Mouse (Mus musculus) midbrain, embryonic 16.5 days (tissue): Measurements from ENCODE around the gene Olfr263. TPM values are rescaled to one million over a fixed set of nuclear protein-coding genes. Genes with fewer than 3 reads are reported as not detected.

Source experiments
- ATAC-seq: fragments of 200-750 bp; cut with Nextera tagmentation; 2 replicates; pipeline ENCODE4 v1.8.0; 2017; ENCODE audit warnings: moderate TSS enrichment
- H3K27ac ChIP-seq: fragments of 300-500 bp; sonication (generic); 2 replicates; pipeline ENCODE4 v1.5.1; 2014; ENCODE audit warnings: mild to moderate bottlenecking, low read length, mixed read lengths
- H3K27me3 ChIP-seq: fragments of 300-500 bp; sonication (generic); 2 replicates; pipeline ENCODE4 v1.6.1; 2014; ENCODE audit warnings: low read depth, low read length, mixed read lengths; ENCODE audit not compliant: control insufficient read depth, insufficient read depth
- H3K36me3 ChIP-seq: fragments of 300-500 bp; sonication (generic); 2 replicates; pipeline ENCODE4 v1.6.1; 2014; ENCODE audit warnings: mild to moderate bottlenecking, low read length, moderate library complexity, mixed read lengths; ENCODE audit not compliant: control insufficient read depth, insufficient read depth
- H3K4me1 ChIP-seq: fragments of 300-500 bp; sonication (generic); 2 replicates; pipeline ENCODE4 v1.6.1; 2014; ENCODE audit warnings: mild to moderate bottlenecking, low read length, mixed read lengths; ENCODE audit not compliant: control insufficient read depth, insufficient read depth
- H3K4me2 ChIP-seq: fragments of 300-500 bp; sonication (generic); 2 replicates; pipeline ENCODE4 v1.6.1; 2014; ENCODE audit warnings: mild to moderate bottlenecking, low read length, mixed read lengths
- H3K4me3 ChIP-seq: fragments of 300-500 bp; sonication (generic); 2 replicates; pipeline ENCODE4 v1.5.1; 2014; ENCODE audit warnings: low read depth, mild to moderate bottlenecking, low read length, moderate library complexity, mixed read lengths
- H3K9ac ChIP-seq: fragments of 300-500 bp; sonication (generic); 2 replicates; pipeline ENCODE4 v1.6.1; 2014; ENCODE audit warnings: low read depth, low read length, mixed read lengths
- H3K9me3 ChIP-seq: fragments of 300-500 bp; sonication (generic); replicated peaks from 2 replicates; pipeline ENCODE4 v1.6.1; 2014; ENCODE audit warnings: mild to moderate bottlenecking, low read length, mixed read lengths; ENCODE audit not compliant: control insufficient read depth, poor library complexity, severe bottlenecking
- WGBS: fragments of 180-500 bp; shearing (Covaris S2); extraction: QIAGEN DNeasy Blood & Tissue Kit; methylation state at CpG from one replicate; pipeline ENCODE4 v1.1.7; 2014; 5-methylcytosine and 5-hydroxymethylcytosine counted together
- polyA plus RNA-seq: library from polyadenylated mRNA; unstranded; fragments of >200 nt; fragmentation: Nextera tagmentation; extraction: Ambion mirVana; gene quantifications from 2 replicates; pipeline ENCODE4 v1.2.1, GENCODE M21; 2015

Gene Olfr263
- polyA plus RNA-seq, 1 experiment from 2014 or later, result not detected

DNA sequence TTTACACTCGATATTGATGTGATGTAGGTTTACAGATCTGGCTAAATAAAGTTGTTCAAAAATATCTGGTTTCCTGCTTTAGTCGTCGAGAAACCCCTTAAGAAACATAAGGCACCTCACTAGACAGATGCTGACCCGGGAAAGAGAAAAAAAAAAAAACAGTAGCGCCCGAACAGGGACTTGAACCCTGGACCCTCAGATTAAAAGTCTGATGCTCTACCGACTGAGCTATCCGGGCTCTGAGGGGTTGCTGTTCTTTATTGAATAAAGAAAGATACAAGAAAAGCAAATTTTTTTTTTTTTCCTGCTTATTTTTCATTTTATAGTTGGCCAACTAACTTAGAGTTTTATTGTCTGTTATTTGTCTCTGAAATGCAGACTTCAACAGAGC is 38.5 kb downstream of the Olfr263 start:
- H3K27ac ChIP-seq, result no peak overlapping the region
- no peaks in the 10 kb centered on the region for H3K27me3 ChIP-seq
- H3K4me2 ChIP-seq, result peak overlapping the region; percentile 98
- H3K9ac ChIP-seq, result no peak overlapping the region
- H3K36me3 ChIP-seq, result no peaks in the 10 kb centered on the region
- peak; percentile 40; the same call in 1 of the 2 replicates for ATAC-seq
- no peaks in the 10 kb centered on the region for H3K9me3 ChIP-seq
- under 1% methylated on average over 8 of the region's 8 CpGs for WGBS
- peak overlapping the region; percentile 62 for H3K4me3 ChIP-seq
- peaks cover 10% of the 10 kb centered on the region for H3K4me1 ChIP-seq

DNA sequence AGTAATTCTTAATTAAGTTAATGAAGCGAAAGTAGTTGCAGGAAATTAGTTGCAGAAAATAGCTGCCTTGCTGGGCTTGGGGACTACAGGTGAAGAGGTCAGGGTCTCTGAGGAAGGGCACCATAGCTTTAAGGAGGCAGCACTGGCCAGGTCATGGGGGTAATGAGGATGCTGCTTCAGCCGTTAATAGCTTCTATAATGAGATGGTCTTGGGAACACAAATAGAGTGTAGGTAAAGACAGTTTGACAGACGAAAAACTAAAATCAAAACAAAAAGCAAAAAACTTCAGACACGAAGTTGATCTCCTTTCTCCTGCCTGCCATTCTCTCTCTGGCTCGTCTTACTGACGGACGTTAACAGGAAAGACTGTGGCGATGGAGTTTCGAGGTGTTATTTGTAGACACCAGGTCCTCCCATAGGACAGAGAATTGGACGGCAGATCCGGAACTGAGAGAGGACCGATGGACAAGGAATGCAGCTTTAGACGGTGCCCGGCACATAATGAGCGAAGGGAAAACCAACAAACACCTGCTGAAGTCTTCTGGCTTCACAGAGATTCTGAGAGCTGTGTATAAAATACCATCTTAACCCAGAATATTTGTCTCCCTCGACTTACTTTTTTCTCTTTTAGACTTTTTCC is 39.1 kb downstream of the Olfr263 start:
- under 1% methylated on average over 16 of the region's 16 CpGs for WGBS
- H3K4me2 ChIP-seq, result peak overlapping the region; percentile 98

DNA sequence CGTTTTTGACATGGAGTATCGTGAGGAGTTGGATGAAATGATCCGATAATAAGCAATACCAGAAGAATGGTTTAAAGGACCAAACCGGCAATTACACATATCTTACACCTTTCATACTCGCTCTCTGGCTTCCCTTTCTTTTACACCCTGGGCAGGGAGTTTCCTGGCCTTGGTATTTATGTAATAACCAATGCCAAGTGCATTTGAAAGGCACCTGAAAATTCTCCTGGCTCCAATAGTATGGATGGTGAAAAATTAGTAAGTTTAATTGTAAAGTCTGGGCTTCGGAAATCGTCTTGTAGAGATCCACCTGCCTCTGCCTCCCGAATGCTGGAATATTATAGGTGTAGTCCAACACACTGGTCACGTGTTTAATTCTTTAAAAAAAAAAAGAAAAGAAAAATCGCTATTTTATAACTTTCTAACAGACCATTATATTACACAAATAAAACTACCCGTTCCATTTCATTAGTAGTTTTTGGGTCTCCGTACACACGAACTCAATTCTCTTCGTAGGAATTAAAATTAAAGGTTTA is 39.8 kb downstream of the Olfr263 start:
- peaks cover 12% of the 10 kb centered on the region for H3K4me1 ChIP-seq
- no peak overlapping the region for H3K27ac ChIP-seq
- WGBS, result 3% methylated on average over 14 of the region's 14 CpGs
- H3K27me3 ChIP-seq, result no peaks in the 10 kb centered on the region
- no peak for ATAC-seq
- peak overlapping the region; percentile 98 for H3K4me2 ChIP-seq
- no peaks in the 10 kb centered on the region for H3K36me3 ChIP-seq
- peak overlapping the region; percentile 45 for H3K9ac ChIP-seq
- no peaks in the 10 kb centered on the region for H3K9me3 ChIP-seq
- H3K4me3 ChIP-seq, result peak overlapping the region; percentile 62

More for the DNA sequence above, 39.1 kb downstream of the Olfr263 start:
- H3K4me3 ChIP-seq, result peak overlapping the region; percentile 62
- H3K9me3 ChIP-seq, result no peaks in the 10 kb centered on the region
- peaks cover 12% of the 10 kb centered on the region for H3K4me1 ChIP-seq
- peak overlapping the region; percentile 30; the same call in 1 of the 2 replicates for H3K27ac ChIP-seq
- H3K27me3 ChIP-seq, result no peaks in the 10 kb centered on the region
- no peaks in the 10 kb centered on the region for H3K36me3 ChIP-seq
- H3K9ac ChIP-seq, result peak overlapping the region; percentile 45
- ATAC-seq, result no peak

DNA sequence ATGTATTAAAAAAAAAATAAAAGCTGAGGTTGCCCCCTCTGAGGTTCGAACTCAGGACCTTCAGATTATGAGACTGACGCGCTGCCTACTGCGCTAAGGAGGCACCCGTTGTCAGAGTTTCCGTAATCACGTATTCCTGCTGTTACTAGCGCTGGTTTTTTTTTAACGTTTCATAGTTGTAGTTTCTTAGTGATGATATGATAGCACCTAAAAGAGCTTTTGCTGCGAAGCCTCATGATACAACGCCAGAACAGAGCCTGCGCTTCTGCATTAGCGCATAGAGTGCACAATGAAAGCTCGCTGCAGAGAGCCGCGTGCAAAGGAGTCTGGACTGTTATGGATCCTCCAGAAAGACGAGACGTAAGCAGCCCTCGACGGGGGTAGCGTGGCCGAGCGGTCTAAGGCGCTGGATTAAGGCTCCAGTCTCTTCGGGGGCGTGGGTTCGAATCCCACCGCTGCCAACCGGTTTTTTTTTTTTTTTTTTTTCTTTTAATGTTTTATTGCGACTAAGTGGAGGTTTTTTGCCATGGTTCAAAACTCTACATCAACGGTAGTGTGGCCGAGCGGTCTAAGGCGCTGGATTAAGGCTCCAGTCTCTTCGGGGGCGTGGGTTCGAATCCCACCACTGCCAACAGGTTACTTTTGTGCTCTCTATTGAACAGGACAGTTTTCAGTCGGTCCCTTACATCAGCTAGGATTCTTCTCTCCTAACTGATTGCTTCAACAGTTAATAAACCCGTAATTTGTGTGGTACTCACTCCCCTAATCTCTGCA is 40.4 kb downstream of the Olfr263 start:
- Histone ChIP-seq H3K4me3 (peak overlapping the region; percentile 62), H3K4me2 (peak overlapping the region; percentile 98), H3K27ac (peak overlapping the region; percentile 72), H3K4me1 (peaks cover 12% of the 10 kb centered on the region), H3K9me3 (no peaks in the 10 kb centered on the region), H3K9ac (0 out of 2 replicates have a peak overlapping the region, but pooled peaks have one; percentile 48), H3K36me3 (no peaks in the 10 kb centered on the region), H3K27me3 (no peaks in the 10 kb centered on the region)
- under 1% methylated on average over 39 of the region's 39 CpGs for WGBS
- peak; percentile 79 for ATAC-seq

DNA sequence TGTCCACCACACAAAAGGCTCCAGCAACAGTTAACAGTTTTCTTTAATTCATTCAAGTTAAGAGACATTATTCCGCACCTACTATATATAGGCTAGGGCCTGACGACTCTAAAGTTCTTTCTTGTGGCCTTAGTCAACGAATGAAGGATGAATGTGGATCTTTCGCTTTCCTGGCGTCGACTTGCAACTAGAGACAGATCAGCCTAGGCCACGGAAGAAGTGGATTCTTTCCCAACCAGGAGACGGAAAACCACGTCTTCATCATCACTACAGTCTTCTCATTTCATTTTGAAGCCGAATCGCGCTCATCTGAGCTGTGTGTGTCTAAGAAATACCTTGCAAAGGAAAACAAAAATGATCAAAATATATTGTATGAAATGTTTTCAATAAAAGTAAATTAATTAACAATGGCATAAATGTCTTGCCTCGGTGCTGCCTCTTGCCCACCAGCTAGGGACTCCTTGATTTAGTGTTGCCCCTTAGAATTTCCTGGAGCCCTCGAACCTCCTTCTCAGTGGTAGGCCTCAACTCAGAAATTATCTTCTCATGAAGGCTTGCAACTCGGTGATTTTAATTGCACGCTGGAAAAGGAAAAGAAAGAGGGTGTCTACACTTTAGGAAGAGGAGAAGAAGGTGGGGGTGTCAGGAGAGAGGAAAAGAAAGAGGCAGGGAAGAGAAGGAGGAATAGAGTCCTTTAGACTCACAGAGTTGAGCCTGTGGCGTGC is 41.2 kb downstream of the Olfr263 start:
- Histone ChIP-seq H3K27ac (no peak overlapping the region; the same call in 1 of the 2 replicates), H3K27me3 (no peaks in the 10 kb centered on the region), H3K9me3 (no peaks in the 10 kb centered on the region), H3K4me1 (peaks cover 12% of the 10 kb centered on the region), H3K36me3 (no peaks in the 10 kb centered on the region), H3K4me3 (peak overlapping the region; percentile 62), H3K9ac (peak overlapping the region; percentile 59), H3K4me2 (peak overlapping the region; percentile 98)
- no peak for ATAC-seq
- WGBS, result 36% methylated on average over 17 of the region's 17 CpGs

DNA sequence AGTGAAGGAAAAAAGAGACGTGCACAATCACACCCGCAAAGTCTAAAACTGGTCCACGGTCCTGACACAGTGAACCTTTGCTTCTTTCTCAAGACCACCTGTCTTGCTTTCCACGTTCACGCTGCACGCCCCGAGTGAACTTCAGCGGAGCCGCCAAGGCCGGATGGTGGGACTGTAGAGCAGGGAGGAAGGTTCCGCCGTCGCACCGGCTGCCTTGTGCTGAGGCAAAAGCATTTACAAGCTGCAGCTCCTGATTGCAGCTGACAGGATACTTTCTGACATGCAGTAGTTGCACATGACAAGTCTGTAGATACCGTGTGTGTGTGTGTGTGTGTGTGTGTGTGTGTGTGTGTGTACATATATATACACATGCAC is 41.7 kb downstream of the Olfr263 start:
- Histone ChIP-seq H3K4me3 (peak overlapping the region; percentile 43), H3K27me3 (no peaks in the 10 kb centered on the region), H3K9me3 (no peaks in the 10 kb centered on the region), H3K4me2 (peak overlapping the region; percentile 98), H3K36me3 (no peaks in the 10 kb centered on the region), H3K27ac (peak overlapping the region; percentile 33; the same call in 1 of the 2 replicates), H3K9ac (peak overlapping the region; percentile 59), H3K4me1 (peaks cover 12% of the 10 kb centered on the region)
- ATAC-seq, result no peak
- 7% methylated on average over 15 of the region's 15 CpGs for WGBS

DNA sequence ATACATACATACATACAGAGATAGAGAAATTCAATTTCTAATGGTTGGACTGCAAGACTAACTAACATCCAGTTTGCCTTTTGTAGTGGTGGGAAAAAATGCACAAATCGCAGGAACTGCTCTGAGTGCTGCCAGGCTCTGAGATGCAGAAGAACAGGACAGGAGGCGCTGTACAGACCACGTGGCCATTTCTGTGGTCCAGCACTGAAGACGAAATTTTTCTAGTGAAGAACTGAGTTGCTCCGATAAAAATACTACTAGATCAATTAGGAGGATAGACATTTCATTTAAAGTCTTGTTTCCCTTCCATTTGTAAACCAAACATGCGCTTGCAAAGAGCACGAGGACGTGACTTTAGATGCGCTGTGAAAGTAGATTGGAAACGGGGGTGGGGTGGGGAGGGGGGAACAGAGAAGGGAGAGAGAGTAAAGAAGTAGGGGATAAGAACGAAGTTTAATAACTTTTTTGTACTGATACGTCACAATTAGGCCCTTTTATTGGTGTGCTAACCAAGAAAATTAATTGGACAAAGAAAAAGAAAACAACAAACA is 42.2 kb downstream of the Olfr263 start:
- Histone ChIP-seq H3K27me3 (no peaks in the 10 kb centered on the region), H3K4me3 (peak overlapping the region; percentile 43), H3K9me3 (no peaks in the 10 kb centered on the region), H3K9ac (peak overlapping the region; percentile 13; the same call in 1 of the 2 replicates), H3K4me1 (peaks cover 10% of the 10 kb centered on the region), H3K27ac (no peak overlapping the region), H3K4me2 (peak overlapping the region; percentile 98), H3K36me3 (no peaks in the 10 kb centered on the region)
- ATAC-seq, result 0 out of 2 replicates have a peak, but pooled peaks have one; percentile 36
- under 1% methylated on average over 12 of the region's 12 CpGs for WGBS

DNA sequence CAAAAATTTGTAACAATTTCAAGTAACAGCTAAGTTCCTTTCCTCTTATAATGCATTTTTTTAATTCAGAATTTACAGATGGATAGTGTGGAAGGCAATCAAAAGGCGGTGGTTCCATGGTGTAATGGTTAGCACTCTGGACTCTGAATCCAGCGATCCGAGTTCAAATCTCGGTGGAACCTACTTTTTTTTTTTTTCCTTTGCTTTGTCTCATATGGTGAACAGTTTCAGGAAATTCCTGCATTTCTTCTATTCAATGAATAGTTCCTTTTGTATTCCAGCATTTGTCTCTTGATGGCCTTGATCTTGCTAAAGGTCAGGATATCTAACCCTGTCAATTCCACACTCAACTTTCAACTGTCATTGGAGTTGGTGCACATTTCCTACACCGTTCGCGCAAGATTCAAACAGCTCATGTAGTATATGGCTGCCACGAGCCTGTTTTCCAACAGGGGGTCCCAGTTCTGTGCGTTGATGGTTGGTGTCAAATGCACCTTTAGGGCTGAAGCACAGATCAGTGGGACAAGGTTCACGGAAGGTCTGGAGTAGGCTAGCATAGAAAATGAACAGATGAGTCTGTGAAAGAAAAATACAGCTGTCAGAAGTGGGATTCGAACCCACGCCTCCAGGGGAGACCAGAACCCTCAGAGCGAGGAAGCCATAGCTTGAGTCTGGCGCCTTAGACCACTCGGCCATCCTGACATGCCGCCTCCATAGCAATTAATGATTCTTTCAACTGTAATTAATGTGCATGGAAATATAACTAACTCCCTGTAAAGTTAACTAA is 43.0 kb downstream of the Olfr263 start:
- WGBS, result under 1% methylated on average over 16 of the region's 16 CpGs
- Histone ChIP-seq H3K9me3 (no peaks in the 10 kb centered on the region), H3K27ac (no peak overlapping the region; the same call in 1 of the 2 replicates), H3K4me3 (peak overlapping the region; percentile 43), H3K9ac (no peak overlapping the region), H3K36me3 (no peaks in the 10 kb centered on the region), H3K4me2 (peak overlapping the region; percentile 98), H3K27me3 (no peaks in the 10 kb centered on the region), H3K4me1 (peaks cover 10% of the 10 kb centered on the region)
- ATAC-seq, result peak; percentile 67
